Mouse (Mus musculus): ENCODE results near the gene Cdrt4. TPM values are rescaled to one million over a fixed set of nuclear protein-coding genes. Genes with fewer than 3 reads are reported as not detected.

Cdrt4 gene
- total and polyA plus RNA-seq, 3 experiments = not detected

DNA sequence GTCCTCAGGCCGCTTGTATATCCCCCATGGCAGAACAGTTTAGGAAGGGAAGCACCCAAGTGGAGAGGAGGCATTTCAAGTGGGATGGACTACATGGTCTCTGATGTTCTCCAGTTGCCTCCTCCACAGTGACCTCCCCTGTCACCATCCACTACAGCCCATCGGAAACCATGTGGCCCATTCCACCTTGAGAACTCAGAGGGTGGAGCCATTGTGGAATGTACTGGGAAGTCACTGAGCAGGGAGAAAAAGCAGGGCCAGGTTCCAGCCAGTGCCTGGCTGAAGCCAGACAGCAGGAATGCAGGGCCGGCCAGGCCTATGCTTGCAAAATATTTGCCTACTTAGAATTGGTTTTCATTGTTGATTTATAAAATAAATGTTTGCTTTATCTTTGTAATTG is 3.8 kb downstream of the Cdrt4 start:
- no peaks in the 10 kb centered on the region for H3K36me3 ChIP-seq (ENCODE audit: control insufficient read depth in 1 of 2, insufficient read depth in 2 of 2, low read length in 2 of 2)
- no peak overlapping the region for H3K27ac ChIP-seq (ENCODE audit: control insufficient read depth, low read depth, low read length)
- peaks cover 0 to 2% of the 10 kb centered on the region in 2 experiments; a peak in 3 of 4 replicates for H3K27me3 ChIP-seq (ENCODE audit: control insufficient read depth in 1 of 2, insufficient read depth in 2 of 2, low read length in 2 of 2)
- H3K79me2 ChIP-seq (ENCODE audit: control insufficient read depth, insufficient read depth, low read length, poor library complexity) = no peaks in the 10 kb centered on the region
- H3K9me3 ChIP-seq (replicated peaks; ENCODE audit: insufficient read depth, low read length) = no peaks in the 10 kb centered on the region
- no peak overlapping the region for H3K4me3 ChIP-seq (ENCODE audit: control insufficient read depth in 1 of 2, insufficient read depth in 1 of 2, low read depth in 2 of 2, low read length in 2 of 2)
- no peak for TF ChIP-seq ZC3H11A (IDR thresholded peaks at IDR 0.05; ENCODE audit: low read depth, low read length)
- TF ChIP-seq TCF12 (IDR thresholded peaks at IDR 0.05; ENCODE audit: low read depth, low read length) = no peak
- no peak for TF ChIP-seq ETS1 (IDR thresholded peaks at IDR 0.05; ENCODE audit: low read depth, low read length)
- no peak for TF ChIP-seq NELFE (IDR thresholded peaks at IDR 0.05; ENCODE audit: low read depth, low read length)
- TF ChIP-seq ZKSCAN1 (IDR thresholded peaks at IDR 0.05; ENCODE audit: low read depth, low read length) = no peak
- TF ChIP-seq MEF2A (IDR thresholded peaks at IDR 0.05; ENCODE audit: extremely low read depth, insufficient replicate concordance, low read depth, low read length, poor library complexity, severe bottlenecking) = no peak
- TF ChIP-seq USF1 (IDR thresholded peaks at IDR 0.05; ENCODE audit: low read depth, low read length) = no peak
- no peak for TF ChIP-seq MYB (IDR thresholded peaks at IDR 0.05; ENCODE audit: low read depth, low read length)
- no peak overlapping the region for H3K9ac ChIP-seq (ENCODE audit: control insufficient read depth, low read depth, low read length, poor library complexity, severe bottlenecking)
- no peaks in the 10 kb centered on the region for H3K4me1 ChIP-seq (ENCODE audit: control insufficient read depth in 1 of 2, insufficient read depth in 2 of 2, low read length in 2 of 2)
- DNase-seq (ENCODE audit: low read depth, low spot score) = no peak

DNA sequence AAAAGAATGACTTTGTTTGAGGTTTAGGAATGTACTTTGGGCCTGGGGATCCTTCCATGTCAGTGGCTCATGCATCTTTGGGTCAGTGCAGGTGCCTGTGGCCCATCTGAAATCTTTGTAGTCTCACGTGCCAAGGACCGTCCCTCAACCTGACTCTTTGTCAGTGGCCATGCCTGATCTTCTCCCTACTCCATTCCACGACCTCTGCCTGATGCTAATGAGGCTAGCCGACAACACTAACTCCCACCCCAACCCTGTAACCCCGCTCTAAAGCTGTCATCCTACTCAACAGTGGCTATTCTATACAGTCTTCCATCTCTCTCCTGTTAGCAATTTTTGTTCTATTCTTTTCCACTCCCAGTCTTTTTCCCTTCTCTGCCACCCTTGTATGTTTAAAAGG is 4.2 kb downstream of the Cdrt4 start:
- H3K9ac ChIP-seq (ENCODE audit: control insufficient read depth, low read depth, low read length, poor library complexity, severe bottlenecking) = no peak overlapping the region
- no peak overlapping the region for H3K4me3 ChIP-seq (ENCODE audit: control insufficient read depth in 1 of 2, insufficient read depth in 1 of 2, low read depth in 2 of 2, low read length in 2 of 2)
- no peaks in the 10 kb centered on the region for H3K36me3 ChIP-seq (ENCODE audit: control insufficient read depth in 1 of 2, insufficient read depth in 2 of 2, low read length in 2 of 2)
- H3K9me3 ChIP-seq (replicated peaks; ENCODE audit: insufficient read depth, low read length) = no peaks in the 10 kb centered on the region
- H3K4me1 ChIP-seq (ENCODE audit: control insufficient read depth in 1 of 2, insufficient read depth in 2 of 2, low read length in 2 of 2) = no peaks in the 10 kb centered on the region
- TF ChIP-seq MEF2A (IDR thresholded peaks at IDR 0.05; ENCODE audit: extremely low read depth, insufficient replicate concordance, low read depth, low read length, poor library complexity, severe bottlenecking) (no peak), MYC (IDR thresholded peaks at IDR 0.05; ENCODE audit: low read depth, low read length) (no peak), BHLHE40 (IDR thresholded peaks at IDR 0.05; ENCODE audit: borderline replicate concordance, low read depth, low read length) (no peak), MAZ (IDR thresholded peaks at IDR 0.05; ENCODE audit: low read depth, low read length) (no peak), MXI1 (IDR thresholded peaks at IDR 0.05; ENCODE audit: low read depth, low read length) (no peak), GATA1 (IDR thresholded peaks at IDR 0.05; ENCODE audit: low read depth, low read length) (no peak), POLR2AphosphoS2 (IDR thresholded peaks at IDR 0.05; ENCODE audit: low read length) (no peak)
- H3K27me3 ChIP-seq (ENCODE audit: control insufficient read depth in 1 of 2, insufficient read depth in 2 of 2, low read length in 2 of 2) = peaks cover 0 to 2% of the 10 kb centered on the region in 2 experiments; a peak in 3 of 4 replicates
- no peaks in the 10 kb centered on the region for H3K79me2 ChIP-seq (ENCODE audit: control insufficient read depth, insufficient read depth, low read length, poor library complexity)
- no peak overlapping the region for H3K27ac ChIP-seq (ENCODE audit: control insufficient read depth, low read depth, low read length)
- no peak for DNase-seq (ENCODE audit: low read depth, low spot score)

DNA sequence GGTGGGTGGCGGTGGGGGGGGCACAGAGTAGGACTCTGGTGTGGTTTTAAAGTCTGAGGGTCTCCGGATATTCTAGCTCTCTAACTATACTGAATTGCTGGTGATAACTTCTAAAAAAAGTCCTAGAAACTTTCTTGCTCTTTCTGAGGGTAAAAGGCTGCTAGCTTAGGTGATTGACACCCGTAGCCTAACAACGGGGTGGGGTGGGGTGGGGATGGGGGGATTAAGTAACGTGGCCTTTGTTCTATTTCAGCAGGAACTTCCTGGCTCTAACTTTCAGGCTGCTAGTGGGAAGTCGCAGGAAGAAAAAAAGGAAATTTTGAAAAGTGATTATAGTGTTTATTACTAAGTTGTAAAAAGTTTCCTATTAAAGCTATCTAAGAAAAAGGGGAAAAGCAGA is 4.8 kb downstream of the Cdrt4 start:
- peaks cover 0 to 2% of the 10 kb centered on the region in 2 experiments; a peak in 3 of 4 replicates for H3K27me3 ChIP-seq (ENCODE audit: control insufficient read depth in 1 of 2, insufficient read depth in 2 of 2, low read length in 2 of 2)
- no peak for DNase-seq (ENCODE audit: low read depth, low spot score)
- H3K27ac ChIP-seq (ENCODE audit: control insufficient read depth, low read depth, low read length) = no peak overlapping the region
- H3K9ac ChIP-seq (ENCODE audit: control insufficient read depth, low read depth, low read length, poor library complexity, severe bottlenecking) = no peak overlapping the region
- TF ChIP-seq POLR2A (IDR thresholded peaks at IDR 0.05; ENCODE audit: control insufficient read depth in 1 of 2, insufficient read depth in 1 of 2, low read depth in 1 of 2, low read length in 2 of 2, poor library complexity in 1 of 2) = no peak
- TF ChIP-seq MAX (IDR thresholded peaks at IDR 0.05; ENCODE audit: low read length) = no peak
- no peak overlapping the region for H3K4me3 ChIP-seq (ENCODE audit: control insufficient read depth in 1 of 2, insufficient read depth in 1 of 2, low read depth in 2 of 2, low read length in 2 of 2)
- no peaks in the 10 kb centered on the region for H3K36me3 ChIP-seq (ENCODE audit: control insufficient read depth in 1 of 2, insufficient read depth in 2 of 2, low read length in 2 of 2)
- H3K9me3 ChIP-seq (replicated peaks; ENCODE audit: insufficient read depth, low read length) = no peaks in the 10 kb centered on the region
- H3K79me2 ChIP-seq (ENCODE audit: control insufficient read depth, insufficient read depth, low read length, poor library complexity) = no peaks in the 10 kb centered on the region
- H3K4me1 ChIP-seq (ENCODE audit: control insufficient read depth in 1 of 2, insufficient read depth in 2 of 2, low read length in 2 of 2) = no peaks in the 10 kb centered on the region
